Mouse (Mus musculus): ENCODE data around the gene Olfr412. TPM values are rescaled to one million over a fixed set of nuclear protein-coding genes. Genes with fewer than 3 reads are reported as not detected.

The Olfr412 gene
- not detected in 2 replicates for total RNA-seq (2014; rRNA removed)
- polyA plus RNA-seq (2015; fragmentation: Nextera tagmentation; extraction: Ambion mirVana), result not detected in 2 replicates

GRCm38 (mm10) chr11:74361769-74362168, at the start of gene Olfr412:
TSS of gene Olfr412 (plus strand) at chr11:74362069.
- Histone ChIP-seq H3K9me3 (ENCODE audit: low read length) (no peaks in the 10 kb centered on the region), H3K4me2 (ENCODE audit: low read depth) (no peak within 1 kb of the TSS), H3K4me3 (ENCODE audit: low read depth, low read length) (no peak within 1 kb of the TSS), H3K27ac (ENCODE audit: low read depth, low read length) (no peak within 1 kb of the TSS), H3K27me3 (ENCODE audit: insufficient read depth, low read length) (no peaks in the 10 kb centered on the region), H3K4me1 (ENCODE audit: insufficient read depth) (no peaks in the 10 kb centered on the region), H3K9ac (no peak within 1 kb of the TSS), H3K36me3 (ENCODE audit: insufficient read depth) (no peaks in the 10 kb centered on the region)
- TF ChIP-seq CTCF (IDR thresholded peaks at IDR 0.05; ENCODE audit: low read depth), result no peak
- DNase-seq (no peak), ATAC-seq (no peak)
- WGBS, result 74% methylated on average over 1 of the region's 1 CpGs

- H3K4me2 ChIP-seq (ENCODE audit: low read depth), result no peak overlapping the region
- no peak overlapping the region for H3K9ac ChIP-seq
- no peak overlapping the region for H3K4me3 ChIP-seq (ENCODE audit: low read depth, low read length)
- no peaks in the 10 kb centered on the region for H3K4me1 ChIP-seq (ENCODE audit: insufficient read depth)
- WGBS, result 80% methylated on average over 2 of the region's 2 CpGs
- DNase-seq (no peak), ATAC-seq (no peak)
- H3K27ac ChIP-seq (ENCODE audit: low read depth, low read length), result no peak overlapping the region
- no peak for TF ChIP-seq CTCF (IDR thresholded peaks at IDR 0.05; ENCODE audit: low read depth)
- H3K9me3 ChIP-seq (ENCODE audit: low read length), result no peaks in the 10 kb centered on the region
- H3K36me3 ChIP-seq (ENCODE audit: insufficient read depth), result no peaks in the 10 kb centered on the region
- H3K27me3 ChIP-seq (ENCODE audit: insufficient read depth, low read length), result no peaks in the 10 kb centered on the region
Observed at GRCm38 (mm10) chr11:74326044-74326443, 35.8 kb upstream of the Olfr412 start.

- DNase-seq (no peak), ATAC-seq (no peak)
- H3K9me3 ChIP-seq (ENCODE audit: low read length), result no peaks in the 10 kb centered on the region
- H3K27me3 ChIP-seq (ENCODE audit: insufficient read depth, low read length), result no peaks in the 10 kb centered on the region
- H3K27ac ChIP-seq (ENCODE audit: low read depth, low read length), result no peak overlapping the region
- no peak for TF ChIP-seq CTCF (IDR thresholded peaks at IDR 0.05; ENCODE audit: low read depth)
- no peaks in the 10 kb centered on the region for H3K4me1 ChIP-seq (ENCODE audit: insufficient read depth)
- H3K4me2 ChIP-seq (ENCODE audit: low read depth), result no peak overlapping the region
- H3K36me3 ChIP-seq (ENCODE audit: insufficient read depth), result no peaks in the 10 kb centered on the region
- no peak overlapping the region for H3K9ac ChIP-seq
- H3K4me3 ChIP-seq (ENCODE audit: low read depth, low read length), result no peak overlapping the region
Observed at GRCm38 (mm10) chr11:74328781-74329180, 33.1 kb upstream of the Olfr412 start.

- Histone ChIP-seq H3K27ac (ENCODE audit: low read depth, low read length) (no peak within 1 kb of the TSS), H3K36me3 (ENCODE audit: insufficient read depth) (no peaks in the 10 kb centered on the region), H3K27me3 (ENCODE audit: insufficient read depth, low read length) (no peaks in the 10 kb centered on the region), H3K4me3 (ENCODE audit: low read depth, low read length) (no peak within 1 kb of the TSS), H3K4me2 (ENCODE audit: low read depth) (no peak within 1 kb of the TSS), H3K9ac (no peak within 1 kb of the TSS), H3K4me1 (ENCODE audit: insufficient read depth) (no peaks in the 10 kb centered on the region), H3K9me3 (ENCODE audit: low read length) (no peaks in the 10 kb centered on the region)
- no peak for TF ChIP-seq CTCF (IDR thresholded peaks at IDR 0.05; ENCODE audit: low read depth)
- ATAC-seq, result no peak
- no peak for DNase-seq
- WGBS, result 84% methylated on average over 6 of the region's 6 CpGs
Observed at GRCm38 (mm10) chr11:74337931-74338330, 23.9 kb upstream of the Olfr412 start, which contains the start of gene Olfr410. TSS of gene Olfr410 (minus strand) at chr11:74338031.

GRCm38 (mm10) chr11:74352550-74352949, 9.3 kb upstream of the Olfr412 start, which contains the start of gene Olfr411:
TSS of gene Olfr411 (minus strand) at chr11:74352650.
- no peak for TF ChIP-seq CTCF (IDR thresholded peaks at IDR 0.05; ENCODE audit: low read depth)
- ATAC-seq (no peak), DNase-seq (no peak)
- Histone ChIP-seq H3K4me1 (ENCODE audit: insufficient read depth) (no peaks in the 10 kb centered on the region), H3K9me3 (ENCODE audit: low read length) (no peaks in the 10 kb centered on the region), H3K27me3 (ENCODE audit: insufficient read depth, low read length) (peaks cover 3% of the 10 kb centered on the region; the same call in 1 of the 2 replicates), H3K4me3 (ENCODE audit: low read depth, low read length) (no peak within 1 kb of the TSS), H3K4me2 (ENCODE audit: low read depth) (no peak within 1 kb of the TSS), H3K36me3 (ENCODE audit: insufficient read depth) (no peaks in the 10 kb centered on the region), H3K27ac (ENCODE audit: low read depth, low read length) (no peak within 1 kb of the TSS), H3K9ac (no peak within 1 kb of the TSS)
- 75% methylated on average over 3 of the region's 3 CpGs for WGBS

- 10% methylated on average over 22 of the region's 22 CpGs for WGBS
- ATAC-seq (peak; percentile 43), DNase-seq (peak; percentile 91)
- no peak overlapping the region for H3K27ac ChIP-seq (ENCODE audit: low read depth, low read length)
- no peaks in the 10 kb centered on the region for H3K9me3 ChIP-seq (ENCODE audit: low read length)
- no peaks in the 10 kb centered on the region for H3K4me1 ChIP-seq (ENCODE audit: insufficient read depth)
- peaks cover 6% of the 10 kb centered on the region for H3K27me3 ChIP-seq (ENCODE audit: insufficient read depth, low read length)
- H3K4me2 ChIP-seq (ENCODE audit: low read depth), result no peak overlapping the region; the same call in 1 of the 2 replicates
- H3K9ac ChIP-seq, result no peak overlapping the region
- H3K4me3 ChIP-seq (ENCODE audit: low read depth, low read length), result 0 out of 2 replicates have a peak overlapping the region, but pooled peaks have one; percentile 9
- peak; percentile 89 for TF ChIP-seq CTCF (IDR thresholded peaks at IDR 0.05; ENCODE audit: low read depth)
- H3K36me3 ChIP-seq (ENCODE audit: insufficient read depth), result no peaks in the 10 kb centered on the region
Observed at GRCm38 (mm10) chr11:74371393-74372100, 9.7 kb downstream of the Olfr412 start.

GRCm38 (mm10) chr11:74376847-74377246, 15.0 kb downstream of the Olfr412 start:
- peak; percentile 84 for DNase-seq
- Histone ChIP-seq H3K4me3 (ENCODE audit: low read depth, low read length) (no peak overlapping the region), H3K4me1 (ENCODE audit: insufficient read depth) (no peaks in the 10 kb centered on the region), H3K36me3 (ENCODE audit: insufficient read depth) (no peaks in the 10 kb centered on the region), H3K9me3 (ENCODE audit: low read length) (no peaks in the 10 kb centered on the region), H3K4me2 (ENCODE audit: low read depth) (no peak overlapping the region), H3K9ac (no peak overlapping the region), H3K27me3 (ENCODE audit: insufficient read depth, low read length) (no peaks in the 10 kb centered on the region), H3K27ac (ENCODE audit: low read depth, low read length) (no peak overlapping the region)
- peak; percentile 88 for TF ChIP-seq CTCF (IDR thresholded peaks at IDR 0.05; ENCODE audit: low read depth)
- peak; percentile 96 for ATAC-seq
- WGBS, result 62% methylated on average over 3 of the region's 3 CpGs

Data from forebrain, postnatal 0 days (tissue).